Mouse (Mus musculus) forebrain, embryonic 14.5 days (tissue): ENCODE results near the gene Arhgef1. TPM values are rescaled to one million over a fixed set of nuclear protein-coding genes. Genes with fewer than 3 reads are reported as not detected.
"Not testable (repeated sequence)": the region's sequence is repeated elsewhere in the genome, so short reads cannot be mapped to it uniquely, and the experiment has no call there.

Source experiments
- ATAC-seq: fragments of 200-750 bp; cut with Nextera tagmentation; 2 replicates; pipeline ENCODE4 v1.8.0; 2017; ENCODE audit warnings: mild to moderate bottlenecking, moderate library complexity
- DNase-seq: peaks from one replicate; pipeline ENCODE4 v3.0.0-alpha.2; 2015; ENCODE audit warnings: low spot score
- H3K27ac ChIP-seq: fragments of 300-500 bp; sonication (generic); 2 replicates; pipeline ENCODE4 v1.5.1; 2014; ENCODE audit warnings: low read depth, mild to moderate bottlenecking, control low read depth, low read length, moderate library complexity
- H3K27me3 ChIP-seq: fragments of 300-500 bp; sonication (generic); replicated peaks from 2 replicates; pipeline ENCODE4 v1.6.1; 2014; ENCODE audit warnings: low read length, control low read depth, mixed read lengths; ENCODE audit not compliant: control insufficient read depth, insufficient read depth
- H3K36me3 ChIP-seq: fragments of 300-500 bp; sonication (generic); 2 replicates; pipeline ENCODE4 v1.6.1; 2014; ENCODE audit warnings: low read length, control low read depth; ENCODE audit not compliant: control insufficient read depth, insufficient read depth
- H3K4me1 ChIP-seq: fragments of 300-500 bp; sonication (generic); 2 replicates; pipeline ENCODE4 v1.6.1; 2014; ENCODE audit warnings: antibody characterized with exemption, low read length, control low read depth; ENCODE audit not compliant: control insufficient read depth, insufficient read depth
- H3K4me2 ChIP-seq: fragments of 300-500 bp; sonication (generic); 2 replicates; pipeline ENCODE4 v1.6.1; 2014; ENCODE audit warnings: mild to moderate bottlenecking, control low read depth, low read length
- H3K4me3 ChIP-seq: fragments of 300-500 bp; sonication (generic); 2 replicates; pipeline ENCODE4 v1.5.1; 2014; ENCODE audit warnings: low read depth, low read length, control low read depth
- H3K9ac ChIP-seq: fragments of 300-500 bp; sonication (generic); 2 replicates; pipeline ENCODE4 v1.6.1; 2014; ENCODE audit warnings: mild to moderate bottlenecking, low read length, control low read depth, moderate library complexity
- H3K9me3 ChIP-seq: fragments of 300-500 bp; sonication (generic); replicated peaks from 2 replicates; pipeline ENCODE4 v1.6.1; 2016; ENCODE audit warnings: low read length, control low read depth, mixed read lengths; ENCODE audit not compliant: control insufficient read depth
- WGBS: fragments of 180-500 bp; shearing (Covaris S2); extraction: QIAGEN DNeasy Blood & Tissue Kit; methylation state at CpG from one replicate; pipeline ENCODE4 v1.1.7; 2014; 5-methylcytosine and 5-hydroxymethylcytosine counted together
- polyA plus RNA-seq: library from polyadenylated mRNA; unstranded; fragments of >200 nt; fragmentation: Nextera tagmentation; extraction: Ambion mirVana; gene quantifications from 2 replicates; pipeline ENCODE4 v1.2.1, GENCODE M21; 2014

Arhgef1 gene
- polyA plus RNA-seq, 1 experiment from 2014 or later: 26.9 TPM

DNA sequence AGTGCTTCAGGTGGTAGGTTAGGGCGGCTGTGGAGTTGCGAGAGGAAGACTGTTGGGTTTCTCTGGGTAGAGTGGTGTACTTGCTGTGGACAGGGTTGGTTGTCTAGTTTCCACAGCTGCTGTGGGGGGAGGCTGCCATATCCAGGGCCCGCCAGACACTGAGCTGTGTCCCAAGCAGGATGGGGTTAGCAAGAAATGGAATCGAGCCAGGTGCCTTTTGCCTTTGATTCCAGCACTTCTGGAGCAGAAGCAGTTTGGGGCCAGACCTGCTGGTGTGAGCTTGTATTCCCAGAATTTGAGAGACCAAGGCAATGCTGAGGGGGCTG, 16.4 kb upstream of the Arhgef1 start:
- no peaks in the 10 kb centered on the region for H3K27me3 ChIP-seq
- H3K27ac ChIP-seq: no peak overlapping the region
- no peaks in the 10 kb centered on the region for H3K9me3 ChIP-seq
- peaks cover 12% of the 10 kb centered on the region; the same call in 1 of the 2 replicates for H3K4me1 ChIP-seq
- H3K4me2 ChIP-seq: peak overlapping the region; percentile 87
- peaks cover 54% of the 10 kb centered on the region for H3K36me3 ChIP-seq
- ATAC-seq (no peak), DNase-seq (no peak)
- WGBS: 63% methylated on average over 4 of the region's 4 CpGs
- H3K9ac ChIP-seq: peak overlapping the region; percentile 100
- H3K4me3 ChIP-seq: 0 out of 2 replicates have a peak overlapping the region, but pooled peaks have one; percentile 100

DNA sequence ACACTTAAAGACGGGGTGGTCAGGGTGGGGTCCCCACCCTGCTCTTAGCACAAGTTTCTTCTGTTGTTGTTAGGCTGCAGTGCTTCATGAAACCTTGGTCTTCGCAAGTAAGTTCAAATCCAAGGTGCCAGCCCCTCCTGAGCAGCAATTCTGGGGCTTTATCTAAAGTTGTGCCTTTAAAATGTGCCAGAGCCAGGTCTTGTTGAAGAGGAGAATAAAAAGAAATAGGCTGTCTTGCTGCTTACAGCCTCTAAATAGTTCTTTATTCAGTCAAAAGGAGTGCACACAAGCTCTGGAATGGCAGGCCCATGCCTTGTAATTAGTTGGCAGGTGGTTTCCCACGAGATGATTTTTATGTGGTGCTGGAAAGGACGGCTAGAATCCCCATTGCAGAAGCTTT, 15.6 kb upstream of the Arhgef1 start:
- Histone ChIP-seq H3K4me3 (no peak overlapping the region), H3K4me2 (no peak overlapping the region), H3K27ac (no peak overlapping the region), H3K27me3 (no peaks in the 10 kb centered on the region), H3K4me1 (peaks cover 12% of the 10 kb centered on the region; the same call in 1 of the 2 replicates), H3K36me3 (peaks cover 62% of the 10 kb centered on the region), H3K9me3 (no peaks in the 10 kb centered on the region), H3K9ac (peak overlapping the region; percentile 100)
- ATAC-seq: no peak
- no peak for DNase-seq
- WGBS: 54% methylated on average over 4 of the region's 4 CpGs

DNA sequence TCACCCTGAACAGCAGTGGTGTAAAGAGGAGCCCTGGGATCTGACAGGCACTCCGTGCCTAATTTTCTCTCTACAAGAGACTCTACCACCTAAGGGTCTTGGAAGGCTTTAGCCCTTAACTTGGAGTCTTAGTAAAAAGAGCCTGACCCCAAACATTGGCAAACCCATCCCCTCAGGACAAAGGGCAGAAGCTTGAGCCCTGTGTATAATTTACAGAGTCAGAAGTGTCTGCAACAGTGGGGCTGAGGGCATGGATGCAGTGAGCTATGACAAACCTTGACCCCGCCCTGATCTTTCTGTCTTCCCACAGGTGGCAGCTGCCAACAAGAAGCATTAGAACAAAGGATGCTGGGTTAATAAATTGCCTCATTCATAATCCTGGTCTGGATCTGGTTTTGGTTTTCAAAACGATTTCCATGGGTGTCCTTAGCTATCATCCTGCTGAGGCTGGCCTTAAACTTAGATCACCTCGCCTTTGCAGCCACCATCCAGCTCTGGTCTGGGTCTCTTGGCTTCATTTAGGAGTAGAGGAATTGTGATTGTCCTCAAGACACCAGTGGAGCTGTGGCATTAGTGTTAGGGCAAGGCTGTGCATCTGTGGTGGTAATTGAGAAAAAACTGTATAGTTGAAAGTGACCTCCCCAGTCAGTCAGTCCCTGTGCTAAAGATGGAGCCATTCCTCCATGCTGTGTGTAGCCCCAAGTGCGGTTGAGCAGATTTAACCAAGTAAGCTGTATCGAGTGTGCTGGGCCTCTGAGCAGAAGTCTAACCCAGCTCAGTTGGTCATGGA, 13.1 kb upstream of the Arhgef1 start:
- Histone ChIP-seq H3K36me3 (peaks cover 62% of the 10 kb centered on the region), H3K9ac (no peak overlapping the region), H3K4me2 (no peak overlapping the region), H3K27ac (no peak overlapping the region), H3K9me3 (no peaks in the 10 kb centered on the region), H3K4me1 (peaks cover 12% of the 10 kb centered on the region; the same call in 1 of the 2 replicates), H3K27me3 (no peaks in the 10 kb centered on the region), H3K4me3 (no peak overlapping the region)
- ATAC-seq (no peak), DNase-seq (no peak)
- 83% methylated on average over 6 of the region's 6 CpGs for WGBS

DNA sequence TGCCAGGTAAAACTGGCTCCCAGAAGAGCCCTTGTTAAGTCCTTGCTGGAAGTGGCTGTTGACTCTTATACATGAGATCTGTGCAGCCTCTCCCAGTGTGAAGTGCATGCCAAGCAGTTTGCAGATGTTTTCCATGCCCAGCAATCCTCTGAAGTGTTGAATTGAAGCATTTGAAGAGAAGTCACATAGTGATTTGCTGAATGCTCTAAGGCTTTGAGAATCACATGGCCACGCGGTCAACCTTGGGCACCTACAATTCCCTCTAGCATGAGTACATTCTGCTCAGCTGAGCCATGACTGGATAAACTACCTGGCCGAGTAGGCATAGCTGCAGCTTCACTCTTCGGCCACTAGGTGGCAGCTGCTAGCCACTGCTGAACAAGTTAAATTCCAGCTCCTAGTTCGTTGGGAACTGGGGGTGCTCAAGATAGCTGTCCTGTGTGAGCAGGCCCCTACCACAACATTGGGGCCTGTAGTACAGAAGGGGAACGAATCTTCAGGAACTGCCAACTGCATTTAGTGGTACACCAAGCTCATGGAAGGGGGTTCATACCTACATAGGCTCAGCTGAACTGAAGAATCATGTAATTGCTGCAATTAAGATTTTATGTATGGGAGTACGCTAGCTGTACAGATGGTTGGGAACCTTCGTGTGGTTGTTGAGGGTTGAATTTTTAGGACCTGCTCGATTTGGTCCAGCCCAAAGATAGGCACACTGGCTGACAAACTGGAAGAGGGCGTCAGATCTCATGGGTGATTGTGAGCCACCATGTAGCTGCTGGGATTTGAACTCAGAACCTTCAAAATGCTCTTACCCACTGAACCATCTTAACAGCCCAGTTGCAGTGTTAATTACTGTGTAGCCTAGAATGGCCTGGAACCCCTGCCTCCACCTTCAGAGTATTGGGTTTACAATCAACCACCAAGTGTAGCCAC, 12.2 kb upstream of the Arhgef1 start:
- Histone ChIP-seq H3K4me1 (peaks cover 8% of the 10 kb centered on the region; the same call in 1 of the 2 replicates), H3K9me3 (no peaks in the 10 kb centered on the region), H3K27ac (no peak overlapping the region), H3K4me3 (no peak overlapping the region), H3K36me3 (peaks cover 62% of the 10 kb centered on the region), H3K9ac (no peak overlapping the region), H3K4me2 (no peak overlapping the region), H3K27me3 (no peaks in the 10 kb centered on the region)
- peak; percentile 91 for DNase-seq
- 29% methylated on average over 10 of the region's 10 CpGs for WGBS
- peak; percentile 76 for ATAC-seq

DNA sequence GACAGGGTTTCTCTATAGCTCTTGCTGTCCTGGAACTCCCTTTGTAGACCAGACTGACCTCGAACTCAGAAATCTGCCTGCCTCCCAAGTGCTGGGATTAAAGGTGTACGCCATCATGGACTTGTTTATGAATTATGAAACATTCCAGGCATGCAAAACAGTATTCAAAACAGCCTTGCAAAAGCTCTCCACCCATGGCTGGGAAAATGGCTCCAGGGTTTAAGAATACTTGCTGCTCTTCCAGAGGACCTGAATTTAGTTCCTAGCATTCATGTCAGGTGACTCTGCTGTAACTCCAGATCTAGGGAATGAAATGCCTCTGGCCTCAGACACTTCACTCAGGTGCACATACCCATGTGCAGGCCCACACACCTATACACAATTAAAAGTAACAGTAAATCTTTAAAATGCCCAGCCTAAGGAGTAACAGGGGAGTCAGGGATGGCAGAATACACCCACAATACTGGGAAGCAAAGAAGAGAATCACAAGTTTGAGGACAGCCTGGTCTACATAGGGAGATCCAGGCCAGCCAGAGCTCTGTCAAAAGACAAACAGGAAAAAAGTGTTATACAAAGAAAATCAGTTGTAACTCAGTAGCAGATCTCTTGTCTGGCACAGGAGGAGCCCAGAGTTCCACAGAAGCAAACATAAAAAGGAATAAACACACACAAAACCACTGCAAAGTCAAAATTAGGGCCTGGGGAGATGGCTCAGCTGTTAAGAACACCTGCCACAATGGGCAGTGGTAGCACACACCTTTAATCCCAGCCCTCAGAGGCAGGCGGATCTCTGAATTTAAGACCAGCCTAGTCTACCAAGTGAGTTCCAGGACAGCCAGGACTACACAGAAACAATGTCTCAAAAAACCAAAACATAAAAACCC, 11.2 kb upstream of the Arhgef1 start:
- ATAC-seq: no peak
- no peak overlapping the region for H3K4me2 ChIP-seq
- 76% methylated on average over 3 of the region's 3 CpGs for WGBS

DNA sequence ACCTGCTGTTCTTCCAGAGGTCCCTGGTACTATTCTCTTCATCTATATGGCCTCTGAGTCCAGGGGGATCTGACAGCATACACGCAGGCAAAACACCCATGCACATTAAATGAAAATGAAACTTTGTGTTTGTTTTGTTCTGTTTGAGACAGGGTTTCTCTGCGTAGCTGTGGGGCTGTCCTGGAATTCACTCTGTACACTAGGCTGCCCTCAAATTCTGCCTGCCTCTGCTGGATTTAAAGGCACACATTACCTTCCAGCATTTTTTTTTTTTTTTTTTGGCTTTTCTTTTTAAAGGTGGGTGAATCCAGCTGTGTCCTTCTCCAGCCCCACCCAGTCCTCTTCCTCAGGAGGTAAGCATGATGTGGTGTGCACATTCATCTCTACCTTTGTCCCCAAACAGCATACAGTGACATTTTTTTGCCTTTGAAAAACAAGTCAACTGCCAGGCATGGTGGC, 10.6 kb upstream of the Arhgef1 start:
- WGBS: 78% methylated on average over 2 of the region's 2 CpGs
- Histone ChIP-seq H3K4me2 (no peak overlapping the region), H3K36me3 (peaks cover 47% of the 10 kb centered on the region), H3K27me3 (no peaks in the 10 kb centered on the region), H3K9me3 (no peaks in the 10 kb centered on the region), H3K4me3 (no peak overlapping the region), H3K27ac (no peak overlapping the region), H3K4me1 (no peaks in the 10 kb centered on the region), H3K9ac (no peak overlapping the region)
- ATAC-seq: no peak
- no peak for DNase-seq

More for the DNA sequence above, 11.2 kb upstream of the Arhgef1 start:
- no peak overlapping the region for H3K27ac ChIP-seq
- no peaks in the 10 kb centered on the region for H3K27me3 ChIP-seq
- H3K36me3 ChIP-seq: peaks cover 54% of the 10 kb centered on the region
- H3K9ac ChIP-seq: 0 out of 2 replicates have a peak overlapping the region, but pooled peaks have one; percentile 32
- DNase-seq: no peak
- no peaks in the 10 kb centered on the region; the same call in 1 of the 2 replicates for H3K4me1 ChIP-seq
- H3K4me3 ChIP-seq: no peak overlapping the region
- H3K9me3 ChIP-seq: no peaks in the 10 kb centered on the region

DNA sequence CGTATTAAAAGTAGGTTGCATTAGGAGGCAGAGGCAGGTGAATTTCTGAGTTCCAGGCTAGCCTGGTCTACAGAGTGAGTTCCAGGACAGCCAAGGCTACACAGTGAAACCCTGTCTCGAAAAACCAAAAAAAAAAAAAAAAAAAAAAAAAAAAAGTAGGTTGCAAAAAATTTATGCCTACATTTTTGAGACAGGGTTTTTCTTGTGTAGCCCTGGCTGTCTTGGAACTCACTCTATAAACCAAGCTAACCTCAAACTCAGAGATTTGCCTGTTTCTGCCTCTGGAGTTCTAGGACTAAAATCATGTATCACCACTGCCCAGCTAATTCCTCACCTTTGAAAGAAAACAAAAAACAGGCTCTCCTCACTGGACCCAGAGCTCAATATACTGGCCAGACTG, 7.0 kb upstream of the Arhgef1 start:
- not testable (repeated sequence) for H3K9me3 ChIP-seq, H3K27me3 ChIP-seq, H3K9ac ChIP-seq, H3K4me3 ChIP-seq, H3K4me2 ChIP-seq, ATAC-seq, H3K27ac ChIP-seq, H3K4me1 ChIP-seq, DNase-seq
- WGBS: 83% methylated on average over 2 of the region's 2 CpGs
- peaks cover 13% of the 10 kb centered on the region for H3K36me3 ChIP-seq

DNA sequence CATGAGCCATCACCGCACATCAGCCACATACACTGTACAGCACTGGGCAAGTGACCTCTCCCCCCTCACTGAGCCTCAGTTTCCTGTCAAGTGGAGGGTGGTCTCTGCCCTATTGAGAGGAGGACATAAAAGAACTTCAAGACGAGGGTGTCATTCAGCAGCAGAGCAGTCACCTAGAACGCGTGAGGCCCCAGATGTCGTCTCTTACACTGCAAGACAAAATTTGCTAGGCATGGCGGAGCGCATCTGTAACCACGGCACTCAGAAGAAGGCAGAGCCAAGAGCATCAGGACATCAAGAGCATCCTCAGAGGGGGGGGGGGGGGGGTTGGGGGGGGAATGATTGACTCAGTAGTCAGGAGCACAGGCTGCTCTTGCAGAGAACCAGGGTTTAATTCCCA, 6.4 kb upstream of the Arhgef1 start:
- DNase-seq: no peak
- H3K9me3 ChIP-seq: no peaks in the 10 kb centered on the region
- 78% methylated on average over 8 of the region's 8 CpGs for WGBS
- no peak overlapping the region for H3K27ac ChIP-seq
- no peaks in the 10 kb centered on the region for H3K27me3 ChIP-seq
- H3K9ac ChIP-seq: no peak overlapping the region
- H3K4me1 ChIP-seq: no peaks in the 10 kb centered on the region
- peaks cover 7% of the 10 kb centered on the region for H3K36me3 ChIP-seq
- no peak overlapping the region for H3K4me3 ChIP-seq
- ATAC-seq: no peak
- H3K4me2 ChIP-seq: no peak overlapping the region
